Mouse (Mus musculus) midbrain, embryonic 11.5 days (tissue): ENCODE measurements at regions not wholly inside any gene's neighbourhood (a gene's known extent, or its start where the extent isn't known, plus 50 kb on each side); places are given as distances from the start of the nearest gene placed in this dataset.

Experiments used
- ATAC-seq: fragments of 200-750 bp; cut with Nextera tagmentation; 2 replicates; pipeline ENCODE4 v1.8.0; 2017; ENCODE audit warnings: moderate TSS enrichment, moderate library complexity; ENCODE audit not compliant: low FRiP score
- DNase-seq: peaks from one replicate; pipeline ENCODE4 v3.0.0; 2015; ENCODE audit warnings: low spot score; ENCODE audit errors: missing footprints
- H3K27ac ChIP-seq: fragments of 300-500 bp; sonication (generic); 2 replicates; pipeline ENCODE4 v1.5.1; 2014; ENCODE audit warnings: low read depth, low read length
- H3K27me3 ChIP-seq: fragments of 300-500 bp; sonication (generic); 2 replicates; pipeline ENCODE4 v1.6.1; 2014; ENCODE audit warnings: mild to moderate bottlenecking, low read length, moderate library complexity, mixed read lengths; ENCODE audit not compliant: control insufficient read depth, insufficient read depth
- H3K36me3 ChIP-seq: fragments of 300-500 bp; sonication (generic); 2 replicates; pipeline ENCODE4 v1.6.1; 2014; ENCODE audit warnings: mild to moderate bottlenecking, low read length, moderate library complexity, mixed read lengths; ENCODE audit not compliant: control insufficient read depth, insufficient read depth
- H3K4me1 ChIP-seq: fragments of 300-500 bp; sonication (generic); 2 replicates; pipeline ENCODE4 v1.6.1; 2014; ENCODE audit warnings: low read length; ENCODE audit not compliant: control insufficient read depth, insufficient read depth
- H3K4me2 ChIP-seq: fragments of 300-500 bp; sonication (generic); 2 replicates; pipeline ENCODE4 v1.6.1; 2014; ENCODE audit warnings: mild to moderate bottlenecking, moderate library complexity
- H3K4me3 ChIP-seq: fragments of 300-500 bp; sonication (generic); 2 replicates; pipeline ENCODE4 v1.5.1; 2014; ENCODE audit warnings: low read depth, low read length
- H3K9ac ChIP-seq: fragments of 300-500 bp; sonication (generic); 2 replicates; pipeline ENCODE4 v1.6.1; 2014; ENCODE audit warnings: low read length
- H3K9me3 ChIP-seq: fragments of 300-500 bp; sonication (generic); 2 replicates; pipeline ENCODE4 v1.6.1; 2016; ENCODE audit warnings: low read length; ENCODE audit not compliant: control insufficient read depth
- WGBS: fragments of 180-500 bp; shearing (Covaris S2); extraction: QIAGEN DNeasy Blood & Tissue Kit; methylation state at CpG from one replicate; pipeline ENCODE4 v1.1.7; 2014; 5-methylcytosine and 5-hydroxymethylcytosine counted together

- no peaks in the 10 kb centered on the region for H3K36me3 ChIP-seq
- H3K27me3 ChIP-seq = no peaks in the 10 kb centered on the region
- no peak overlapping the region for H3K4me3 ChIP-seq
- no peak overlapping the region for H3K4me2 ChIP-seq
- ATAC-seq (no peak), DNase-seq (no peak)
- H3K9me3 ChIP-seq = no peaks in the 10 kb centered on the region
- H3K4me1 ChIP-seq = no peaks in the 10 kb centered on the region
- no peak overlapping the region for H3K9ac ChIP-seq
- no peak overlapping the region for H3K27ac ChIP-seq
- WGBS = 73% methylated on average over 4 of the region's 4 CpGs
These were observed 93.3 kb downstream of the Pdcl3 start for GRCm38 (mm10) chr1:39078584-39079315.

- Histone ChIP-seq H3K4me1 (no peaks in the 10 kb centered on the region), H3K9me3 (no peaks in the 10 kb centered on the region; the same call in 1 of the 2 replicates), H3K9ac (no peak overlapping the region), H3K27ac (no peak overlapping the region), H3K36me3 (no peaks in the 10 kb centered on the region), H3K4me3 (no peak overlapping the region), H3K4me2 (no peak overlapping the region), H3K27me3 (no peaks in the 10 kb centered on the region)
- ATAC-seq = no peak
- no peak for DNase-seq
- 90% methylated on average over 7 of the region's 7 CpGs for WGBS
These were observed 98.8 kb downstream of the Pdcl3 start for GRCm38 (mm10) chr1:39083911-39084826.

GRCm38 (mm10) chr1:39086273-39086672, 100.9 kb downstream of the Pdcl3 start:
- H3K27me3 ChIP-seq = no peaks in the 10 kb centered on the region
- WGBS = 85% methylated on average over 11 of the region's 11 CpGs
- no peak for ATAC-seq

GRCm38 (mm10) chr1:39089875-39090274, 103.7 kb upstream of the Npas2 start:
- WGBS = 90% methylated on average over 9 of the region's 9 CpGs
- Histone ChIP-seq H3K36me3 (no peaks in the 10 kb centered on the region), H3K9ac (no peak overlapping the region), H3K4me3 (no peak overlapping the region), H3K4me1 (no peaks in the 10 kb centered on the region), H3K27me3 (no peaks in the 10 kb centered on the region), H3K9me3 (no peaks in the 10 kb centered on the region; the same call in 1 of the 2 replicates), H3K27ac (no peak overlapping the region), H3K4me2 (no peak overlapping the region)
- no peak for ATAC-seq
- no peak for DNase-seq

More at GRCm38 (mm10) chr1:39086273-39086672, 100.9 kb downstream of the Pdcl3 start:
- Histone ChIP-seq H3K9ac (no peak overlapping the region), H3K4me2 (no peak overlapping the region), H3K9me3 (no peaks in the 10 kb centered on the region; the same call in 1 of the 2 replicates), H3K27ac (no peak overlapping the region), H3K4me1 (no peaks in the 10 kb centered on the region), H3K4me3 (no peak overlapping the region), H3K36me3 (no peaks in the 10 kb centered on the region)
- DNase-seq = no peak

GRCm38 (mm10) chr1:39091121-39091520, 102.4 kb upstream of the Npas2 start:
- DNase-seq (no peak), ATAC-seq (no peak)
- H3K36me3 ChIP-seq = no peaks in the 10 kb centered on the region
- H3K4me3 ChIP-seq = no peak overlapping the region
- no peaks in the 10 kb centered on the region for H3K4me1 ChIP-seq
- no peak overlapping the region for H3K4me2 ChIP-seq
- no peak overlapping the region for H3K27ac ChIP-seq
- H3K9ac ChIP-seq = no peak overlapping the region
- no peaks in the 10 kb centered on the region for H3K27me3 ChIP-seq
- WGBS = 92% methylated on average over 8 of the region's 8 CpGs
- H3K9me3 ChIP-seq = no peaks in the 10 kb centered on the region

GRCm38 (mm10) chr1:39091638-39092037, 101.9 kb upstream of the Npas2 start:
- Histone ChIP-seq H3K27ac (no peak overlapping the region), H3K4me1 (no peaks in the 10 kb centered on the region), H3K4me2 (no peak overlapping the region), H3K4me3 (no peak overlapping the region), H3K9ac (no peak overlapping the region), H3K36me3 (no peaks in the 10 kb centered on the region), H3K9me3 (no peaks in the 10 kb centered on the region), H3K27me3 (no peaks in the 10 kb centered on the region)
- DNase-seq (no peak), ATAC-seq (no peak)
- 87% methylated on average over 3 of the region's 3 CpGs for WGBS

GRCm38 (mm10) chr1:39093291-39093690, 100.2 kb upstream of the Npas2 start:
- ATAC-seq (no peak), DNase-seq (no peak)
- H3K4me1 ChIP-seq = no peaks in the 10 kb centered on the region
- no peaks in the 10 kb centered on the region for H3K27me3 ChIP-seq
- no peak overlapping the region for H3K27ac ChIP-seq
- no peaks in the 10 kb centered on the region for H3K9me3 ChIP-seq
- H3K4me3 ChIP-seq = no peak overlapping the region
- H3K4me2 ChIP-seq = no peak overlapping the region
- 79% methylated on average over 4 of the region's 4 CpGs for WGBS
- H3K36me3 ChIP-seq = no peaks in the 10 kb centered on the region
- no peak overlapping the region for H3K9ac ChIP-seq

- no peak overlapping the region for H3K4me3 ChIP-seq
- H3K36me3 ChIP-seq = no peaks in the 10 kb centered on the region
- DNase-seq (no peak), ATAC-seq (no peak)
- no peak overlapping the region for H3K4me2 ChIP-seq
- H3K9ac ChIP-seq = no peak overlapping the region
- H3K9me3 ChIP-seq = no peaks in the 10 kb centered on the region
- H3K4me1 ChIP-seq = no peaks in the 10 kb centered on the region
- H3K27ac ChIP-seq = no peak overlapping the region
- H3K27me3 ChIP-seq = no peaks in the 10 kb centered on the region
- 92% methylated on average over 8 of the region's 8 CpGs for WGBS
These were observed 99.5 kb upstream of the Npas2 start for GRCm38 (mm10) chr1:39094001-39094400.

- WGBS = 89% methylated on average over 8 of the region's 8 CpGs
- no peak overlapping the region for H3K4me3 ChIP-seq
- no peak overlapping the region for H3K4me2 ChIP-seq
- no peak overlapping the region for H3K27ac ChIP-seq
- ATAC-seq (no peak), DNase-seq (no peak)
- no peaks in the 10 kb centered on the region for H3K9me3 ChIP-seq
- no peaks in the 10 kb centered on the region for H3K36me3 ChIP-seq
- H3K4me1 ChIP-seq = no peaks in the 10 kb centered on the region
- no peak overlapping the region for H3K9ac ChIP-seq
- no peaks in the 10 kb centered on the region for H3K27me3 ChIP-seq
These were observed 97.6 kb upstream of the Npas2 start for GRCm38 (mm10) chr1:39095901-39096300.
